Mouse (Mus musculus) gastrocnemius, adult 2 months (tissue): ENCODE results near the gene Itpka. TPM values are rescaled to one million over a fixed set of nuclear protein-coding genes. Genes with fewer than 3 reads are reported as not detected.
"Not testable (repeated sequence)": the region's sequence is repeated elsewhere in the genome, so short reads cannot be mapped to it uniquely, and the experiment has no call there.

Experiments
- DNase-seq: peaks from one replicate; pipeline ENCODE4 v3.0.0; 2022
- H3K27ac ChIP-seq: fragments of 200-600 bp; 2 replicates; pipeline ENCODE4 v1.8.1; 2022; ENCODE audit warnings: mild to moderate bottlenecking
- H3K4me3 ChIP-seq: fragments of 200-600 bp; 2 replicates; pipeline ENCODE4 v1.8.1; 2022; ENCODE audit warnings: mild to moderate bottlenecking, moderate library complexity
- CTCF ChIP-seq: fragments of 200-600 bp; IDR thresholded peaks from 2 replicates; pipeline ENCODE4 v1.8.1; 2022; ENCODE audit warnings: antibody characterized with exemption, mild to moderate bottlenecking, moderate library complexity
- intact Hi-C: fragments of 180-260 bp; cut with DNase I; formaldehyde crosslinking; loops from one replicate; pipeline ENCODE4 v1.15.1; 2025
- long read RNA-seq, 2 experiments: library from polyadenylated mRNA; stranded (forward); transcript quantifications; one replicate each; pipeline ENCODE4 v2.0.0; 2021
- total RNA-seq, 2 experiments: library from RNA; stranded (reverse); gene quantifications; 2 replicates each; pipeline ENCODE4 v1.2.3; 2021

Itpka gene
- not detected for total RNA-seq
- long read RNA-seq, experiment 1 = 0 reads
- long read RNA-seq, experiment 2 = 0 reads

- TF ChIP-seq CTCF = no peak
- peak; percentile 65 for DNase-seq
- intact Hi-C loops = no loop called here
- H3K27ac ChIP-seq = peak within 1 kb of the TSS; percentile 61
- peak within 1 kb of the TSS; percentile 85 for H3K4me3 ChIP-seq
These were observed at the start of gene Itpka for GRCm38 (mm10) chr2:119741581-119742411. Itpka (plus strand) TSS chr2:119742337.

DNA sequence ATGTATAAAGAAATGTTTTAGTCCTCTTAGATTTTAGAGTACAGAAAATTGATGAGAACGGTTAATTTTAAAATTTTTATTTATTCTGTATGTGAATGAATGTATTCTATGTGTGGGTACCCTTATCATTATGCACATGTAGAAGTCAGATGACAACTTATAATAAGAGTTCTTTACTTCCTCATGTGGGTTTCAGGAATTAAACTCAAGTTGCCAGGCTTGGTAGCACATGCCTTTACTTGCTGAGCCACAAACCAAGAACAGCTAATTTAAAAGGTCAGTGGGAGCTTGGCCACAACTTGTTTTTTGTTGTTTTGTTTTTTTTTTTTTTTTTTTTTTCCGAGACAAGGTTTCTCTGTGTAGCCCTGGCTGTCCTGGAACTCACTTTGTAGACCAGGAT lies 47.3 kb upstream of the Itpka start:
- H3K27ac ChIP-seq = no peak overlapping the region
- TF ChIP-seq CTCF = no peak
- intact Hi-C loops = no loop called here

GRCm38 (mm10) chr2:119696111-119696510 lies 46.0 kb upstream of the Itpka start:
- intact Hi-C loops = no loop called here
- no peak for DNase-seq
- peak overlapping the region; percentile 56 for H3K27ac ChIP-seq
- TF ChIP-seq CTCF = no peak
- no peak overlapping the region for H3K4me3 ChIP-seq

More for the DNA sequence above, 47.3 kb upstream of the Itpka start:
- H3K4me3 ChIP-seq = no peak overlapping the region
- DNase-seq = no peak

GRCm38 (mm10) chr2:119698472-119698871 lies 43.7 kb upstream of the Itpka start:
- TF ChIP-seq CTCF = no peak
- DNase-seq = no peak
- Histone ChIP-seq H3K4me3 (no peak overlapping the region), H3K27ac (no peak overlapping the region)
- intact Hi-C loops = no loop called here

- TF ChIP-seq CTCF = no peak
- intact Hi-C loops = no loop called here
- Histone ChIP-seq H3K27ac (no peak overlapping the region), H3K4me3 (no peak overlapping the region)
- no peak for DNase-seq
These were observed 42.2 kb upstream of the Itpka start for GRCm38 (mm10) chr2:119699962-119700361.

DNA sequence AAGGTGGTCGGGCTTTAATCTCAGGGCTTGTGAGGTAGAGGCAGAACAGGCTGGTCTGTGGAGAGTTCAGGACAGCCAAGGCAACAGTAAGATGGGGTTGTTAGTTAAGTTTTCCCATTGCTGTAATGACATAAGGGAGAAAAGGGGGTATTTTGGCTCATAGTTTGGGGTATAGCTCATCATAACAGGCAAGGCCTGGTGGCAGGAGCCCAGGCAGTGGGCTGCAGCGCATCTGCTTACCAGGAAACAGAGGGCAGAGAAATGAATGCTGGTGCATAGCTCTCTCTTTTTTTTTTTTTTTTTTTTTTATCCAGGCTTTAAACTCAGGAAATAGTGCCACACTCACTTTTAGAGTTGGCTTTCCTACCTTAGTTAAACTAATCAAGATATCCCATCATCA lies 39.0 kb upstream of the Itpka start:
- Histone ChIP-seq H3K27ac (no peak overlapping the region), H3K4me3 (no peak overlapping the region)
- intact Hi-C loops = no loop called here
- no peak for TF ChIP-seq CTCF
- DNase-seq = no peak

DNA sequence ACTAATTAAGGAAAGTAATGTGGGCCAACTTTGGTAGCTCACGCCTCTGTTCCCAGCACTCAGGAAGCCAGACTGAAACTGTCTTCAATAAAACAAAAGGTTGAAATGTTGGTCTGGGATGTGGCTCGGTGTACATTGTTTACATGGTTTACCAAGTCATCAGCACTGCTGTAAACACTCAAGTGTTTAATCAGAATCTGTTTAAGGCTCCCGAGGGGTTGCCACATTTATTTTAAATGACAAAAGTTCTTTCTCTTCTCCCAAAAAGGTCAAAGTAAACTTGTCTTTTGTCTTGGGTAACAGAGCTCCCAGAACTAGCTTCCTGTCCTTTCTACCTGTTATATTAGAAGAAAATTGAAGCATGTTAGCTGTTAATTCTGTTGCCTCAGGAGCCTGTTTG lies 34.5 kb upstream of the Itpka start:
- H3K27ac ChIP-seq = no peak overlapping the region
- TF ChIP-seq CTCF = no peak
- no peak for DNase-seq
- H3K4me3 ChIP-seq = no peak overlapping the region
- intact Hi-C loops = no loop called here

DNA sequence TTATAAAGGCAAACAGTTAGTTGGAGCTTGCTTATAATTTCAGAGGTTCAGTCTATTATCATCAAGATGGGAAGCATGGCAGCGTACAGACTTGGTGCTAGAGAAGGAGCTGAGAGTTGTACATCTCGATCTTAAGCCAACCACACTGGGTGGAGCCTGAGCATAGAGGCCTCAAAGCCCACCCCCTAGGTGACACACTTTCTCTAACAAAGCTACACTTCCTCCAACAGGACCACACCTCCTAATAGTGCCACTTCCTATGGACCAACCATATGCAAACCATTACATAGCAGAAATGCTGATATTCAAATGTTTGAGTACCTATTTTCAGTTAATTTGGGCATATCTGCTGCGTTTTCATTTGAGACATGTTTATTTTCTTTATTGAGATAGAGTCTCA lies 32.1 kb upstream of the Itpka start:
- H3K27ac ChIP-seq = no peak overlapping the region
- TF ChIP-seq CTCF = no peak
- intact Hi-C loops = no loop called here
- no peak overlapping the region for H3K4me3 ChIP-seq
- DNase-seq = no peak

- intact Hi-C loops, H3K4me3 ChIP-seq, H3K27ac ChIP-seq, DNase-seq: not testable (repeated sequence)
These were observed 26.3 kb upstream of the Itpka start for GRCm38 (mm10) chr2:119715868-119716267.

DNA sequence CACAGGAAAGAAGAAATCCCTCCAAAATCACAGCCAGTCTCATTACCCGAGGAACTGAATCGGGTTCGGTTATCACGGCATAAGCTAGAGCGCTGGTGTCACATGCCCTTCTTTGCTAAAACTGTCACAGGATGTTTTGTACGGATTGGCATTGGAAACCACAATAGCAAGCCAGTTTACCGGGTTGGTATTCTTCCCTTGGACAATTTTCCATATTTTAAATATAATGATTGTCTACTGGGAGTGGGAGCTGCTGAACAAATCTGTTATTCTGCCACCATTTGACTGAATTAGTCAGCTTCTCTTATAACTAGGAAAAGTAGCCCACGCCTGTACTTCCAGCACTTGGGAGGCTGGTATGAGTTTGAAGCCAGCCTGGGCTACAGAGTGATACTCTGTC lies 21.1 kb upstream of the Itpka start:
- no peak for TF ChIP-seq CTCF
- no peak for DNase-seq

GRCm38 (mm10) chr2:119727762-119728416 lies 14.2 kb upstream of the Itpka start:
- intact Hi-C loops = no loop called here
- no peak overlapping the region for H3K27ac ChIP-seq
- DNase-seq = no peak
- no peak overlapping the region for H3K4me3 ChIP-seq
- no peak for TF ChIP-seq CTCF

More for the DNA sequence above, 21.1 kb upstream of the Itpka start:
- Histone ChIP-seq H3K27ac (no peak overlapping the region), H3K4me3 (no peak overlapping the region)
- intact Hi-C loops = no loop called here

DNA sequence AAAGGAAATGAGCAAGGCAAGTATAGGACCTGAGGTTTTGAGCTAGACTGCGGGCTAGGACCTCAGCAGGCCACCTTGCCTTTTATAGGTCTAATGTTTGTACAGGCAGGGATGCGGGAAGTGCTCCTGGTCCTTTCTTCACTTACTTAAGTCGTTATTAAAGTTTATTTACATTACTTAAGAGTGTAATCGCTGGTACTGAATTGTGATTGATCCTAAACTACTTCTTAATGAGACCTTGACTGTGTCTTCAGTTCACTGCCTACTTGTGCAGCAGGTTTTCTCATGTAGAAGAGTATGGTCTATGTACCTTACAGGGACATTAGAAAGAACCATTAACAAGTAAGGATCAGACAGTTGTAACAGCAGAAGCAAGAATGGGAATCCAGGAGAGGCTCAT lies 11.4 kb upstream of the Itpka start:
- Histone ChIP-seq H3K27ac (no peak overlapping the region), H3K4me3 (no peak overlapping the region)
- intact Hi-C loops = no loop called here
- TF ChIP-seq CTCF = no peak
- DNase-seq = no peak

DNA sequence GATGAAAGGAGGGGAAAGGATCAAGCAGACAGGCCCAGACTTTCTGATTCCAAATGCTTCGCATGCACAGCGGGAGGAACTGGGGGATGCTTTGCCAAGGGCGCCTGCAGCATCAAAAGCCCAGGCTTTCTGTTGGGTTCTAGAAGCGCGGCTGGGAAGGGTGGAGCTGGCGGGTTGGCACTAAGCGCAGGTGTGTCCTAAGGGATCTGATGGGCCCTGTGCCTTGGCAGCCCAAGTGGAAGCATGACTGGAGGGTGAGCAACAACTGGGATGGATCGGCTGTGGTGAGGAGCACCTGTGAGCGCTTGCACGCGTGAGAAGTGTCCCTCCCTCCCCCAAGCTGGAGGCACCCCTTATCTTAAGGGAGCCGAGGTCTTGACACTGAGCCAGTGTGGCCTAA lies 5.0 kb upstream of the Itpka start:
- H3K4me3 ChIP-seq = no peak overlapping the region
- no peak for TF ChIP-seq CTCF
- no peak for DNase-seq
- no peak overlapping the region for H3K27ac ChIP-seq
- intact Hi-C loops = no loop called here
